Mouse (Mus musculus) A20 (cell line): ENCODE data around the gene Arhgef26.
A peak's percentile ranks its signal among the peaks of the same experiment; 100 is the strongest.

Experiments
- DNase-seq: peaks from one replicate; pipeline ENCODE4 v3.0.0-alpha.2; 2011; ENCODE audit warnings: low read depth, low spot score

Gene Arhgef26

GRCm38 (mm10) chr3:62447151-62447550 lies 109.0 kb downstream of the Arhgef26 start:
- DNase-seq: no peak

DNA sequence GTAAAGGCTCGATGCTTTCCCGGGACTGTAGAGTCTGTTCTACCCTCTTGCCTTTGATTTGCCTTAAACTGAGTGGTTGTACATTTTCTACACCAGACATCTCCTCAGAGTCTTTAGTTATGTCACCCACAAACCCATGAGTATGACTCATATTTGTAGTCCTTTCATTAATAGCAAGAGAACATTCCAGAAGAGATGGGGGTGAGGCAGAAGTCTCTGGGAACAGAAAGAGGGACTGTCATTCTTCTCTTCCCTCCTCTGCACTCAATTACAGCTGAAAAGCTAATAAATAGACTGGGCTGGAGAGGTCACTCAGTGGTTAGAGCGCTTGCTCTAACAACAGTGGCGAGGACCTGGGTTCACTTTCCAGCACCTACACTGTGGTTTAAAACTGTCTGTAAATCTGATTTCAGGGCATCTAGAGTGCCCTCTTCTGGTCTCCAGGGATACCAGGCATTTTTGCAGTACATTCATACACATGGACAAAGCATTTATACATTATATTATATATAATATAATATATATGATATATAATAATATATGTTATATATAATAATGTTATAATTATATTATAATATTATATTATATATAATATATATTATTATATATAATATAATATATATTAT lies 111.8 kb downstream of the Arhgef26 start:
- no peak for DNase-seq

DNA sequence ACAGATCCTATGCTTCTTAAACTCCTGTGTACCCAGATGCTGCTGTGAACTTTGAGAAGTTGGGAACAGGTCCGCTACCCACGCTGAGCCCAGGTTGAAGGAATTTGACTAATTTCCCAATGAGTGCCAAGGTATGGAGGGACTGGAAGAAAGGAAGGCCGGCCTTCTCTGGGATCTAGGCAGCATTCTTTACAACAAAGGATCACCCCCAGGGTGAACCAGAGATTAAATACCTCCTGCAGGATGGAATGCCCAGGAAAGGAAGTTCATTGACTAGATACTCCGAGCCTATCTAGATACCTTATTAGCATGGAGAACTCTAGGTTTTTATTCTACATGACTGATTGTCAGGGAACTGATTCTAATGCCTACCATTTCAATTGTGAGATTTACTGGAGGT lies 114.8 kb downstream of the Arhgef26 start:
- no peak for DNase-seq

DNA sequence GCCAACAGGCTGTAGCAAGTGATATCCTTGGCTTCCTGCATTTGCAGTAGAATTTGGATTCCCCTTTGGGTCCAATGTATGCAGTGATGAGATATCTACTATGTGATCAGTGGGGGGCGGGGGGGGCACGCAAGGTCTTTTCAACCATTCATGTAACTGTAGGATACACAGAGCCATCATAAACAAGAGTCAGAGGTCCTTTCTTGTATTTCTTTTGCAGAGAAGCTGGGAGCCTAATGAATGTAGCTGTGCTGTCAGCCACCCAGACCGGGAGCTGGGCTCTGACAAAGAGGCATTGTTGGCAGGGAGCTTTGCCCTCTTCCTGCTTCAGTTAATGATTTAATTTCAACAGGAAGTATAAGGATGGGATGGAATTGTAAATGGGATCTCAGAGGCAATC lies 116.0 kb downstream of the Arhgef26 start:
- DNase-seq: no peak

DNA sequence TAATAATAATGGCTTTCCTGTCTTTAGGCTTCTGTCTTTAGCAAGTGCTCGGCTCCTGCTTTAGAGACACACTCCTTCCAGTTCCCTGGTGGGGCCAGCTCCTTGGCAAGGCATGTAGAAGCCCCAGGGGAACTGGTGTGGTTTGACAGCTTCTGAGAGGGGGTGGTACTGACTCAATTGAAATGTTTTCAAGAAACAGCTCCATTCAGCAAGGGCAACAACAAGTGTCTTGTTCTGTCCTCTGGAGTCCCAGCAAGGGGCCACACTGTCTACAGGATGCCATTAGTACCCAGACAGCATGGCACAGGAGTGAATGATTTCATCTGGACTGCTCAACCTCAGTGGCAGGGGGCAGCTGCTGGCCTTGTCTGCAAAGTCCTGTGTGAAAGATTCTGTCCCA lies 117.7 kb downstream of the Arhgef26 start:
- DNase-seq: no peak

- peak; percentile 40 for DNase-seq
Measured at GRCm38 (mm10) chr3:62458284-62459013, 120.3 kb downstream of the Arhgef26 start.

- DNase-seq: no peak
Measured at GRCm38 (mm10) chr3:62459483-62459882, 121.3 kb downstream of the Arhgef26 start.

DNA sequence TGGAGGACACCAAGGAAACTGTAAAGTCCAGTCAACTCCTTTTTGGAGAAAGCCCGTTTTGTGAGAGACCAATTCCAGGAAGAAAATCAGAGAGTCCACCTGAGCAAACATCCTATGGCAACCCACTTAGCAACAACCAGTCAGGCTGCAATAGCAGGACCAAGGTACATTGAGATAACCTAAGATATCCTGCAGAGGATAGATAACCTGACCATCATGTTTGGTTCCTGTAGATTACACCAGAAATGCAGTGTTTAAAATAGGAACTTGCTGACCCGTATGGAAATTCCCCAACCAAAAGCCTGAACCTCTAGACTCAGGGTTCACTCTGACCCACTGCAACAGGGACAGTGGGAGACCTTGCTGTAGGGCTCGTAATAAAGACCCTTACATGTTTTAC lies 126.1 kb downstream of the Arhgef26 start:
- DNase-seq: no peak

DNA sequence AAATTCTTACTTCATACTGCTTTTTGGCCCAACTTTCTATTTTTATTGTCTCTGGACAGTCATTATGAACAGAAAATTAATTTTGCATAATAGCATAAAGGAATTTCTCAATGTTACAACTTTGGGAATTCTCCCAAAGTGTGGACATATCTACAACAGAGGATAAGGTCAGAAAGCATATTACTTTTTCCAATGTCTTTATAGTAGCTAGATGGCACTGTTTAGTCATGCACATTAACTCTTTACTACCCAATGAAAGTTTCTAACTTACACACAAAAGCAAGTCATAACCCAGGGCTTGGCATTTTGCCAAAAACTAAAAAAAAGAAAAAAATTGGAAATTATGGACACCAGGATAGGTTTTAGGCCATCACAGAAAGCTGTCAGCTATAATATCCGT lies 132.0 kb downstream of the Arhgef26 start:
- DNase-seq: no peak

DNA sequence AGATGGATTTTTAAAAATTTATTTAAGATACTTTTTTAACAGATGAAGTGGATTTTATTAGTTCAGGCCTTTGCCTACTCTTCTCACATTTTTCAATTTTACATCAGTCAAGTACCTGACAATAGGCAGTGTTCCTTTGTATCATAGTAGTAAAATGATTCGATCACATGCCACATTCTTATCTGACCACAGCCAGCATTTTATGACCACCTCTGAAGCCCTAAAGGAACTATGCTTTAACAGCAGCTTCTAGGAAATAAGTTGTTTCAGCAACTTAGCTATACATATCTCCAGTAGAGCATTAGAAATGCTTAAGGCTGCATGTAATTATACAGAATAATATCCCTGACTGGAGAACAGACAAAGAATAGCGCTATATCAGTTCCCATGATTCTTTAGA lies 146.2 kb downstream of the Arhgef26 start:
- no peak for DNase-seq

DNA sequence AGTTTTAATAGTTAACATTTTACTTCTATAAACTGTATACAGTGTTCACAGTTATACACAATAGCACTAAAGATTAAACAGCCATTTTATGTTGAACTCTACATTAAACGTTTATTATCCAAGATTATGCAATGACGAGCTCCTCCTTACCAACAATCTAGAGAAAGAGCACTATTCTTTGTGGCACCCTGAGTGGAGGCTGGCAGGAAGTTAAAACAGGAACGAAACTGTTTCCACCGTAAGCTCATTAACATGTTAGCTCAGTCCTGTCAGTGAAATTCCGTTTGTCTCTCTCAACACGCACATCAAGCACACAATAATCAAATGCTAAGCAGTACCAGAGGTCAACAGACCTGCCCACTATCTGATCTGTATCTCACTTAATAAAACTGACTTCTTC lies 154.4 kb downstream of the Arhgef26 start:
- no peak for DNase-seq

- DNase-seq: no peak
Measured at GRCm38 (mm10) chr3:62499327-62499726, 161.2 kb downstream of the Arhgef26 start.

GRCm38 (mm10) chr3:62505166-62505900 lies 167.2 kb downstream of the Arhgef26 start:
- DNase-seq: no peak

- peak; percentile 94 for DNase-seq
Measured at GRCm38 (mm10) chr3:62506488-62507205, 168.5 kb downstream of the Arhgef26 start, which contains the start of gene Dhx36. TSS of gene Dhx36 (minus strand) at chr3:62507004.

DNA sequence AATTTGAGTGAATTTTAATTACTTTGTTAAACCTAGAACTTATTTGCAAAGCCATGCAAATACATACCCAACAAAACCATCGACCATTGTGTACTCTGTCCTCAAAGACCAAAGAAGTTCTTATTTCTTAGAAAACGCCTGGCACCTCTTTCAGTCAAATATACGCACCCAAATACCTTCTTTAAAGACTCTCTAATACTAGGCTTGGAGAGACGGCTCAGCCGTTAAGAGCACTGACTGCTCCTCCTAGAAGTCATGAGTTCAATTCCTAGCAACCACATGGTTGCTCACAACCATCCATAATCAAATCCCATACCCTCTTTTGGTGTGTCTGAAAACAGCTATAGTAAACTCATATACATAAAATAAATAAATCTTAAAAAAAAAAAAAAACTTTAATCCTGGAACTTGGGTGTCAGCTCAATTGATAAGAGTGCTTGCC lies 169.1 kb downstream of the Arhgef26 start:
- no peak for DNase-seq
